17 mouse cellular contexts compared by ENCODE assay signal in the genomic region with DNA sequence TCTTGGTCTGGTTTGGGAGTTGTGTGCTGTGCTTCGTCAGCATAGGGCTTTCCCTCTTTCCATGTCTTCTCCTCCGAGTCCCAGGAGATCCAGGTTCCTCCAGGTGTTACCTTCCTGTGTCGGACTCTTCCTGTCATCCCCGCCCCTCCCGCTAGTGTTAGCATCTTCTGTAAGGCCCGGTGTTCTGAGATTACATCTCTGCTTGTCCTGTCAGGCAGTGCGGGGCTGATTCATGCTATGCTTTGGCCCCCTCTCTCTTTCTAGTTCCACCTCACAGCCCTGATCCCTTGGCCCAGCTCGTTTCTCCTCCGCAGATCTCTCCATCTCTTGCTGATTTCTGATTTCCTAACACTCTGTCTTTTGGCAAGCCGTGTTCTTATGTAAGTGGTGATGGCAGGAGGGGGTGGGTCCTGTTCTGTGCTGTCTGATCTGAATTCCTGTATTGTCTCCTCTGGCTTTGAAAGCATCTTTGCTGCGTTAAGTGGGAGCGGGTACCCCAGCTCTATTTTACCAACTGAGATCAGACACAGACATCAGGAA. TPM values are rescaled to one million over a fixed set of nuclear protein-coding genes. Genes with fewer than 3 reads are reported as not detected.
A peak's percentile ranks its signal among the peaks of the same experiment; 100 is the strongest.
DNase-seq lines count a peak whose midpoint lies in the region; ATAC-seq and TF ChIP-seq lines count a peak whose summit lies in the region.
"Had no signal": no experiment of that assay in that cellular context is flagged by ENCODE, and none has a peak within 500 bp of the region (broad histone marks: within the 10 kb centered on the region; RNA-seq: fewer than 3 reads in every experiment).

No protein-coding gene starts in this region.

- no peak for ATAC-seq in hindbrain, postnatal 0 days
- ATAC-seq: Patski had no signal

- H3K9ac ChIP-seq in hindbrain, postnatal 0 days (replicated peaks; ENCODE audit: low read length), result no peak overlapping the region
- H3K9ac ChIP-seq: hindbrain, embryonic 15.5 days; liver, embryonic 12.5 days had no signal

- WGBS in lung, adult 2 months, result 62% methylated on average over 12 of the region's 12 CpGs
- 29% methylated on average over 12 of the region's 12 CpGs for WGBS in cerebellum, adult 2 months
- WGBS in hindbrain, postnatal 0 days, result 78% methylated on average over 12 of the region's 12 CpGs

- no peak for TF ChIP-seq CTCF in lung, adult 2 months (IDR thresholded peaks at IDR 0.05; ENCODE audit: insufficient read depth, low read length)
- TF ChIP-seq CTCF in cerebellum, adult 2 months (IDR thresholded peaks at IDR 0.05; ENCODE audit: borderline replicate concordance, insufficient read depth, low read depth, low read length), result no peak
- TF ChIP-seq CTCF in hindbrain, postnatal 0 days (IDR thresholded peaks at IDR 0.05; ENCODE audit: low read depth), result no peak

- H3K27ac ChIP-seq in cerebellum, adult 2 months (ENCODE audit: insufficient read depth, low read length), result peak overlapping the region; percentile 76
- no peak overlapping the region for H3K27ac ChIP-seq in hindbrain, postnatal 0 days
- H3K27ac ChIP-seq: embryonic facial prominence, embryonic 10.5 days; hindbrain, embryonic 15.5 days; liver, embryonic 12.5 days had no signal

- H3K4me2 ChIP-seq in hindbrain, postnatal 0 days (ENCODE audit: low read depth, low read length), result no peak overlapping the region
- H3K4me2 ChIP-seq: hindbrain, embryonic 15.5 days; liver, embryonic 12.5 days had no signal

- peaks cover 7% of the 10 kb centered on the region; the same call in 1 of the 2 replicates for H3K36me3 ChIP-seq in hindbrain, postnatal 0 days (ENCODE audit: insufficient read depth, low read length)
- H3K36me3 ChIP-seq: hindbrain, embryonic 15.5 days had no signal

- TF ChIP-seq POLR2A in lung, adult 2 months (IDR thresholded peaks at IDR 0.05; ENCODE audit: borderline replicate concordance, extremely low read depth, low read depth, low read length), result no peak
- TF ChIP-seq POLR2A in cerebellum, adult 2 months (IDR thresholded peaks at IDR 0.05; ENCODE audit: borderline replicate concordance, insufficient read depth, low read length), result no peak

- peak; percentile 91 for DNase-seq in heart, adult 11 months
- DNase-seq in heart, postnatal 25 days (ENCODE audit: low spot score), result no peak
- DNase-seq in lung, postnatal 10 days, result peak; percentile 22
- DNase-seq in lung, adult 2 months, result no peak
- peak; percentile 59 to 61 for DNase-seq in cerebellum, adult 2 months
- DNase-seq in lung, postnatal 36 days, result peak; percentile 49
- no peak for DNase-seq in thymus, postnatal 0 days (ENCODE audit: low spot score)
- no peak for DNase-seq in hindbrain, postnatal 0 days (ENCODE audit: low spot score)
- DNase-seq: gastrocnemius, postnatal 14 days; kidney, adult 8-10 months; layer of hippocampus, adult 9-11 months; right cerebral cortex, postnatal 25 days; thymus, postnatal 36 days had no signal

- H3K9me3 ChIP-seq in hindbrain, postnatal 0 days (ENCODE audit: low read length), result no peaks in the 10 kb centered on the region
- H3K9me3 ChIP-seq: embryonic facial prominence, embryonic 10.5 days; hindbrain, embryonic 15.5 days; liver, embryonic 12.5 days had no signal

- peaks cover 26% of the 10 kb centered on the region for H3K4me1 ChIP-seq in lung, adult 2 months (ENCODE audit: control insufficient read depth, insufficient read depth, low read length)
- peaks cover 13% of the 10 kb centered on the region for H3K4me1 ChIP-seq in cerebellum, adult 2 months (ENCODE audit: control insufficient read depth, insufficient read depth, low read length)
- H3K4me1 ChIP-seq in hindbrain, postnatal 0 days (ENCODE audit: insufficient read depth, low read length), result 0 out of 2 replicates have a peak, but pooled peaks cover 6% of the 10 kb centered on the region

- no peak overlapping the region for H3K4me3 ChIP-seq in lung, adult 2 months (replicated peaks; ENCODE audit: extremely low read depth, low read depth, low read length)
- peak overlapping the region; percentile 30 for H3K4me3 ChIP-seq in cerebellum, adult 2 months (replicated peaks; ENCODE audit: insufficient read depth, low read depth, low read length)
- no peak overlapping the region for H3K4me3 ChIP-seq in hindbrain, postnatal 0 days (ENCODE audit: low read length)
- H3K4me3 ChIP-seq: embryonic facial prominence, embryonic 10.5 days; hindbrain, embryonic 15.5 days; liver, embryonic 12.5 days had no signal

- H3K27me3 ChIP-seq in cerebellum, adult 2 months (ENCODE audit: control insufficient read depth, insufficient read depth, low read length), result no peaks in the 10 kb centered on the region
- no peaks in the 10 kb centered on the region for H3K27me3 ChIP-seq in hindbrain, postnatal 0 days (ENCODE audit: insufficient read depth, low read length)
- H3K27me3 ChIP-seq: hindbrain, embryonic 15.5 days; liver, embryonic 12.5 days; Patski had no signal

- intact Hi-C loops in heart, postnatal 25 days (cut with DNase I), result no loop called here

RNA-seq across cellular contexts. Expression of a gene that starts 21.8 kb away (rescaled TPM):
- total RNA-seq in heart, postnatal 25 days (2021), result 10 to 100 TPM; 12.9 to 14.0 TPM
- polyA plus RNA-seq in lung, adult 2 months (2012; rRNA removed), result 39.5 and 57.3 TPM in 2 replicates
- polyA plus RNA-seq in cerebellum, adult 2 months (2012; rRNA removed), result 38.1 and 39.3 TPM in 2 replicates
- 3.9 and 5.6 TPM in 2 replicates for polyA plus RNA-seq in thymus, postnatal 0 days (2015; fragmentation: Nextera tagmentation; extraction: Ambion mirVana)
- 45.4 and 53.7 TPM in 2 replicates for total RNA-seq in hindbrain, postnatal 0 days (2014; rRNA removed)
- 26.2 and 27.3 TPM in 2 replicates for polyA plus RNA-seq in hindbrain, postnatal 0 days (2015; fragmentation: Nextera tagmentation; extraction: Ambion mirVana)

Comparison
In these comparisons a context has a peak if more than half of its experiments do, and no peak if none do; other contexts are left out.
1. DNase-seq: peak in heart, adult 11 months (single experiment), lung, postnatal 10 days (single experiment), cerebellum, adult 2 months (2 of 2) and lung, postnatal 36 days (single experiment); none in heart, postnatal 25 days (single experiment), lung, adult 2 months (single experiment), thymus, postnatal 0 days (single experiment) and hindbrain, postnatal 0 days (single experiment).